Mouse (Mus musculus) thymus, adult 2 months (tissue): ENCODE data around the gene Foxj1. TPM values are rescaled to one million over a fixed set of nuclear protein-coding genes. Genes with fewer than 3 reads are reported as not detected.

Experiments
- DNase-seq: peaks from one replicate; pipeline ENCODE4 v3.0.0; 2021
- H3K27ac ChIP-seq: fragments of 200-500 bp; 2 replicates; pipeline ENCODE4 v1.5.1; 2012; ENCODE audit warnings: low read length, control low read depth; ENCODE audit not compliant: control insufficient read depth, insufficient read depth
- H3K27me3 ChIP-seq: fragments of 200-500 bp; 2 replicates; pipeline ENCODE4 v1.6.1; 2012; ENCODE audit warnings: mild to moderate bottlenecking, low read length, moderate library complexity, mixed read lengths; ENCODE audit not compliant: control insufficient read depth, insufficient read depth
- H3K36me3 ChIP-seq: fragments of 200-500 bp; 2 replicates; pipeline ENCODE4 v1.6.1; 2012; ENCODE audit warnings: mild to moderate bottlenecking, low read length, moderate library complexity; ENCODE audit not compliant: control insufficient read depth, insufficient read depth
- H3K4me1 ChIP-seq: fragments of 200-500 bp; replicated peaks from 2 replicates; pipeline ENCODE4 v1.6.1; 2012; ENCODE audit warnings: low read length; ENCODE audit not compliant: control insufficient read depth, insufficient read depth
- H3K4me3 ChIP-seq: fragments of 200-500 bp; 2 replicates; pipeline ENCODE4 v1.5.1; 2012; ENCODE audit warnings: mild to moderate bottlenecking, low read length, control low read depth, moderate library complexity; ENCODE audit not compliant: control insufficient read depth, insufficient read depth
- CTCF ChIP-seq: fragments of 200-500 bp; IDR thresholded peaks from 2 replicates; pipeline ENCODE4 v1.5.1; 2012; ENCODE audit warnings: mild to moderate bottlenecking, control low read depth, low read length, moderate library complexity, borderline replicate concordance; ENCODE audit not compliant: control insufficient read depth, poor library complexity, insufficient read depth; ENCODE audit errors: extremely low read depth
- POLR2A ChIP-seq: fragments of 200-500 bp; IDR thresholded peaks from 2 replicates; pipeline ENCODE4 v1.6.1; 2012; ENCODE audit warnings: mild to moderate bottlenecking, low read length, control low read depth, moderate library complexity; ENCODE audit not compliant: control insufficient read depth, poor library complexity, insufficient read depth; ENCODE audit errors: extremely low read depth
- WGBS: fragments of 180-500 bp; shearing (Covaris S2); methylation state at CpG from one replicate; pipeline ENCODE4 v1.1.7; 2018; 5-methylcytosine and 5-hydroxymethylcytosine counted together
- polyA plus RNA-seq: library from polyadenylated mRNA; depleted of rRNA; stranded (reverse); fragments of >200 nt; gene quantifications from 2 replicates; pipeline ENCODE4 v1.2.3, GENCODE M21; 2012

Gene Foxj1
- polyA plus RNA-seq, 1 experiment, result 6.9 TPM

DNA sequence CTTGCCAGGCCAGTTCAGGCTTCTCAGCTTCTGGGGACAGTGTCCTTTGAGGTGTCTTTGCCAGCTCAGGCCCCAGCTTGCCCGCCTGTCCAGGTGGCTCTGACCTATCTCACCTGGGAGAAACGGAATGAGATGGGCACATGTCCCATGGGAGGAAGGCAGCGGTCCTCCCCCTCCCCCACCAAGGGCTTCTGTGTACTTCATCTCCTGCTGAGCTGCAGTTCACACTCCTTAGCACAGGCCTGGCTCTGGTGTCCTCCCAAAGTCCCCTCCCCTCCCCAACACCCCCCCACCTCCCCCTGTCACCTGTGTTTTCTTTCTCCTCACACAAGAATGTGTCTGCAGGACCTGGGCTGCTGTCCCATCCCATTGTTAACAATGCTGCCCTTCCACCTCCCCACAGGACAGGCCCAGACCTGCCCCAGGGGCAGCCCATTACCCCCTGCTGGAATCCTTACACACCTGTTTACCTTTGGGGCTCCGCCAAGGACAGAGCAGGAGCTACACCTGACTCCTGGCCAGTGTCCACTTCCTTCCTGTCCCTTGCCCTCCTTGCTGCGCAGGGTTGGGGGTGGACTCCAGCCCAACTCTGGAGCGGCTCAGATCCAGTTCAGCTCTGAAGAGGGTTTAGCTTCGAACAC, 8.1 kb downstream of the Foxj1 start:
- 93% methylated on average over 7 of the region's 7 CpGs for WGBS
- Histone ChIP-seq H3K36me3 (no peaks in the 10 kb centered on the region), H3K4me1 (no peaks in the 10 kb centered on the region), H3K27me3 (no peaks in the 10 kb centered on the region), H3K4me3 (no peak overlapping the region), H3K27ac (no peak overlapping the region)
- DNase-seq, result no peak
- TF ChIP-seq POLR2A (no peak), CTCF (no peak)

DNA sequence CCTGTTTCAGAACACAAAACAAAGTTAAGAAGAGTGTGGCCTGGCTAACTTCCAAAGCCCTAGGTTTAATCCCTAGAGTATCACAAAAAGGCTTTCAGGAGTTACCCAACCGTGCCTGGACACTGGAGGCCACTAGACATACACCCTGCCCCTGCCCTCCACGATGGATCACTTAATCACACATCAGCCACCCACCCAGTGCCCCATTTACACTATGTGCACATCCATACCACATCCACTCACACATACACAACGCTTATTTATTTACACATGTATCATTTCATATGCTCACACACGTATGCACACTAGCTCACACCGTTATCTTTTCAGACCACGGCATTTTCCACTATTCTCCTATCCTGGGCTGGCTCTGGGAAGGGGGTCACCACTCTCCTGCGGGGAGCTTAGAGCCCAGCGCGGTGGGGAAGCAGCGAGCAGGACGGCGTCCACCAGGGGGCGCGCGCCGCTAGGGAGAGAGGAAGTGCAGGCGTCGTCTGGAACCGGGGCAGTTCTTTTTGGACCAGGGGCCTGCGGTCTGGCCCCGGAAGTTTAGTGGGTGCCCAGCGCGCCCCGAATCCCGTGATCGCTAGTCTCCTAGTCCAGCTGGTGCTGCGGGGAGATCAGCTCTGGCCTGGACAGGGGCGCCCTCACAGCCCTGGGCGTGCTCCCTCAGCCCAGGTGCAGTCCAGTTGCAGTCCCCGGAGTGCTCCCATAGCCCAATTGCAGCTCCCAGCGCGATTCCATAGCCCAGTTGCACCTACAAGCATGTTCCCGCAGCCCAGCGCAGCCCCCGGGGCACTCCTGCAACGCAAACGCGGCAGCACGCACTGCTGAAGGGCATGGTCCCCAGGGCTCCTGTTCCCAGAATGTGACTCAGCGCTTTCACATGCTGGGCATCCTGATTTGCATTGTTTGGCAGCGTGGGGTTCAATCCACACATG, 16.2 kb downstream of the Foxj1 start:
- peak overlapping the region; percentile 48 for H3K4me3 ChIP-seq
- peaks cover 5% of the 10 kb centered on the region for H3K4me1 ChIP-seq
- 4% methylated on average over 41 of the region's 41 CpGs for WGBS
- TF ChIP-seq CTCF, result peak; percentile 96
- TF ChIP-seq POLR2A, result no peak
- peak; percentile 88 for DNase-seq
- H3K27me3 ChIP-seq, result no peaks in the 10 kb centered on the region
- H3K36me3 ChIP-seq, result no peaks in the 10 kb centered on the region
- no peak overlapping the region for H3K27ac ChIP-seq

DNA sequence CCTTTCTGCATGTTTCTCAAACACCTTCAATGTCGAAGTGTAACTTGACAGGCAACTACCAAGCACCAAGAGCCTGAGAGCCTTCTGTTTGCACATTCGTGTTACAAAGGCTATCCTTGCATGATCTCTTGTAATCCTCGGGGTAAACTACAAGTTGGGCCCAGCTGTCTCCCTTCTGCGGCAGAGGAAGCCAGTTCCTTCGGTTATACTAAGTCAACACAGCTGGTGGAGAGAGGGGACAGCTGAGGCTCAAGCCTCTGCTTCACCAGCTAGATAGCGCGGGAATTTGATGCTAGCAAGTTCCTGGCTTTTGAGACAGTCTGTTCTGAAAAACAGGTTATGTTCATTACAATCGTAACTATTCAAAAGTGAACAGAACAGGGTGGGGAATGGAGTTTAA, 22.8 kb downstream of the Foxj1 start:
- Histone ChIP-seq H3K27ac (no peak overlapping the region), H3K4me3 (no peak overlapping the region), H3K4me1 (no peaks in the 10 kb centered on the region), H3K36me3 (no peaks in the 10 kb centered on the region), H3K27me3 (no peaks in the 10 kb centered on the region)
- TF ChIP-seq CTCF, result no peak
- no peak for TF ChIP-seq POLR2A
- WGBS, result 51% methylated on average over 8 of the region's 8 CpGs
- no peak for DNase-seq

GRCm38 (mm10) chr11:116311169-116311568, 24.0 kb downstream of the Foxj1 start:
- 86% methylated on average over 8 of the region's 8 CpGs for WGBS
- no peak for TF ChIP-seq CTCF
- TF ChIP-seq POLR2A, result no peak
- Histone ChIP-seq H3K27ac (no peak overlapping the region), H3K4me1 (peaks cover 3% of the 10 kb centered on the region; the same call in 1 of the 2 replicates), H3K4me3 (no peak overlapping the region), H3K27me3 (no peaks in the 10 kb centered on the region), H3K36me3 (no peaks in the 10 kb centered on the region)
- DNase-seq, result no peak

DNA sequence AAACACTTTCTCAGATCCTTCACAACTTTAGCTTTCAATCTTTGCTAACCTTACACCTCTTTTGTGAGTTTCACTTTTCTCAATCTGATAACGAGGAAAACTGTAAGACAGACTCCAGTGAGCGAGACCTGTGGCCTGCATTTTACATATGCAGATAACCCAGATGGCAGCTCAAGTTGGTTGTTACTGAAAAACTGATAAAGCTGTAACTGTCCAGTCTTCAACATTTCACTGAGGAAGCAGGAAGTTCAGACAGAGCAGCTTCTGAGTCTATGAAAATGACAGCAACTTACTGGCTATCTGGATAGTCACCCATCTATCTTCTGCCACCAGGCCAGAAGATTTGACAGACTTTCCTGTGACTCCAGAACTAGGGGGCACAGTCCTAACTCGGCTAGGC, 25.6 kb downstream of the Foxj1 start:
- whole genome bisulfite sequencing, result 82% methylated on average over 3 of the region's 3 CpGs
- H3K4me3 ChIP-seq, result no peak overlapping the region
- DNase-seq, result no peak
- H3K27me3 ChIP-seq, result no peaks in the 10 kb centered on the region
- TF ChIP-seq POLR2A (no peak), CTCF (no peak)
- 0 out of 2 replicates have a peak, but pooled peaks cover 3% of the 10 kb centered on the region for H3K36me3 ChIP-seq
- peaks cover 7% of the 10 kb centered on the region for H3K4me1 ChIP-seq
- no peak overlapping the region for H3K27ac ChIP-seq

GRCm38 (mm10) chr11:116307762-116308531, 27.3 kb downstream of the Foxj1 start:
- Histone ChIP-seq H3K27me3 (no peaks in the 10 kb centered on the region), H3K27ac (no peak overlapping the region), H3K4me1 (peaks cover 7% of the 10 kb centered on the region), H3K36me3 (0 out of 2 replicates have a peak, but pooled peaks cover 5% of the 10 kb centered on the region), H3K4me3 (no peak overlapping the region)
- WGBS, result 96% methylated on average over 12 of the region's 12 CpGs
- no peak for TF ChIP-seq POLR2A
- TF ChIP-seq CTCF, result no peak
- DNase-seq, result no peak
